Mouse (Mus musculus): ENCODE results near the gene Alox5. TPM values are rescaled to one million over a fixed set of nuclear protein-coding genes. Genes with fewer than 3 reads are reported as not detected.
A peak's percentile ranks its signal among the peaks of the same experiment; 100 is the strongest.
"Not testable (repeated sequence)": the region's sequence is repeated elsewhere in the genome, so short reads cannot be mapped to it uniquely, and the experiment has no call there.

Alox5 gene
- 14.0 and 15.1 TPM in 2 replicates for polyA plus RNA-seq (2012; rRNA removed)

- no peak for DNase-seq (ENCODE audit: low read depth)
These were observed at the start of gene Alox5 for GRCm38 (mm10) chr6:116460544-116461283. Gene Alox5, minus strand, starts transcription at chr6:116461178.

DNA sequence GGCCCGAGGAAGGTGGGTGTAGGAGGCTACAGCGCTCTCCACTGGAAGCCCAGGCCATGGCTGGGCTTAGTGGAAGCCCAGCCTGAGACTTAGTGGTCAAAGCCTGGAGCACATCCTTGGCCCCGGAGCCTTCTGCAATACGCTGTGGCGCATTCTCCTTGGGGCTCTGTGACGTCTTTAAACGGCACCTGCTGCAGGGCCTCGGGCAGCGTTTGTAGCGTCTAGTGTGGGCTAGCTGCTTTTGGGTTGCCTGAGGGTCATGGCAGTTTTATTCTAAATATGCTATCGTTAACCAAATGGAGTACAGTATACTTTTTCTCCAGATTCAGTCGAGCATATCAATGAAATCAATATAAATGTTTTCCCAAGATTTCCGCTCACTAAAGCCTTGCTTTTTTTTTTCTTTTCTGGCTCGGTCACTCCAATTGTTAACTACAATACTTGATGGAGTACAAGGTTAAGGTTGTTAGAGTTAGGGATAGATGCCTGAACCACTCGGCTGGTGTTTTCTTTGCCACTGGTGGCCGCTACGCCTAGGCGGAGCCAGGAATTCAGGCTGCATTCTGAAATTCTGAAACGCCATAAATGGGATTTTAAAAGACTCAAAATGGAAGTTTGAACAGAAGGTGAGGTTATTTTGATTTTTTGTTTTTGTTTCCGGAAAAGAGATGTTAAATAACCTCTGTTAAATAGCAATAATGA lies 45.5 kb upstream of the Alox5 start, which contains the start of gene Olfr212:
Gene Olfr212 (plus strand): TSS at position 215 of the 702 bp plus-strand sequence.
- not testable (repeated sequence) for DNase-seq (ENCODE audit: low read depth)

GRCm38 (mm10) chr6:116495960-116496359 lies 35.0 kb upstream of the Alox5 start:
- no peak for DNase-seq (ENCODE audit: low read depth)

DNA sequence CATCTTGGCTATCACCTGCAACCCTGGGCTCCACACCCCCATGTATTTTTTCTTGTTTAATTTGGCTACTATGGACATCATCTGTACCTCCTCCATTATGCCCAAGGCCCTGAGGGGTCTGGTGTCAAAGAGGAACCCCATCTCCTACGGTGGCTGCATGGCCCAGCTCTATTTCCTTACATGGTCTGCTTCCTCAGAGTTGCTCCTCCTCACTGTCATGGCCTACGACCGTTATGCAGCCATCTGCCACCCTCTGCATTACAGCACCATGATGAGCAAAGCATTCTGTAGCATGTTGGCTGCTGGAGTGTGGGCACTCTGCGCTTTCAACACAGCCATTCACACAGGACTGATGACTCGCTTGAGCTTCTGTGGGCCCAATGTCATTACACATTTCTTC lies 32.8 kb upstream of the Alox5 start:
- DNase-seq (ENCODE audit: low read depth), result no peak

DNA sequence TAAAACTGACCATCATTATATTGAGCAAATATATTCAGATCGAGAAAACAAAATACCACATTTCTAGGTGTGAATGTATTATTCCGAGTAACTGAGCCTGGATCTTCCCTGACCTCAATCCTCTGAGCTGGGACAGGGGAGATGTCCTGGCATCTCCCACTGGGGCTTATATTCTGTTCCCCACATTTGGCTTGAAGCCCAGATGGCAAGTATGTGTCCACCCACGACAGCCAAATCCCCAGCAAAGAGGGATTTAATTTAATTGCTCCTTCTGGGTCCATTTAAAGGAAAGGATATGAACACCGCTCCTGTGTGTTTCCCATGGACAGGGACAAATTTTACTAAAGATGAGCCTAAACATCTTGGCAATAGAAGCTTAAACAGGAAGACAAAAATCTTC lies 27.8 kb upstream of the Alox5 start, which contains the start of gene Olfr211:
Gene Olfr211 (plus strand): TSS at position 301 of the 400 bp plus-strand sequence.
- DNase-seq (ENCODE audit: low read depth), result no peak

DNA sequence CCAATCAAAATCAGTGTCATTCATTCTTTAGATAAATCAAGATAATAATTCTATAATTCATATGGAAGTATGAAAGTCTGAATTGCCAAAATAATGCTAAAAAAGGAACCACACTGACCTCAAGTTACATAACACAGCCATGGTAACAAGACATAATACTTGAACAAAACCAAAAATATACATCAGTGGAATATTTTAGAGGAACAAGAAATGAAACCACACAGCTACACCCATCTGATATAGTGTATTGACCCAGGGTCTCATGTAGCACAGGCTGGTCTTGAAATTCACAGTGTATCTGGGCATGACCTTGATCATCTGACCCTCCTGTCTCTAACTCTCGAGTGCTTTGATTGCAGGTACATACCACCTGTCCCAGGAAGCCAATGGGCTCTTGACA lies 25.9 kb upstream of the Alox5 start:
- no peak for DNase-seq (ENCODE audit: low read depth)

GRCm38 (mm10) chr6:116485081-116485480 lies 24.1 kb upstream of the Alox5 start:
- peak; percentile 52 for DNase-seq (ENCODE audit: low read depth)

DNA sequence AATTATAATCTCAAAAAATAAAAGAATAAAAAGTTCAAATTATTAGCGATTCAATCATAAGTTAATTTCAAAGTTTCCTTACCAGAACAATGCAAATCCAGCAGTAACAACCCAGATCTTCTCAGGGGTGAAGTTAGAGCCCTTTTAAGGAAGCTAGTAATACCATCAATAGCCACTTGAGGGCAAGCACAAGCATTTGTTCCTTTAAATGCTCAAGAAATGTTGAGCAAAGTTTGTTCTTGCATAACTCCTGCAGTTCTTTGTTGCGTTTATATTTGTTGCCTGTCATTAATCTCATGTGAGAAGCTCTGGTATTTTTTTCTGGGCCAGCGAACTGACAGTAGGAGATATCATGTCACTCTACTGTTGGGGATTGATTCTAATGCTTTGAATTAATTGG lies 7.1 kb upstream of the Alox5 start:
- DNase-seq (ENCODE audit: low read depth), result peak; percentile 14

DNA sequence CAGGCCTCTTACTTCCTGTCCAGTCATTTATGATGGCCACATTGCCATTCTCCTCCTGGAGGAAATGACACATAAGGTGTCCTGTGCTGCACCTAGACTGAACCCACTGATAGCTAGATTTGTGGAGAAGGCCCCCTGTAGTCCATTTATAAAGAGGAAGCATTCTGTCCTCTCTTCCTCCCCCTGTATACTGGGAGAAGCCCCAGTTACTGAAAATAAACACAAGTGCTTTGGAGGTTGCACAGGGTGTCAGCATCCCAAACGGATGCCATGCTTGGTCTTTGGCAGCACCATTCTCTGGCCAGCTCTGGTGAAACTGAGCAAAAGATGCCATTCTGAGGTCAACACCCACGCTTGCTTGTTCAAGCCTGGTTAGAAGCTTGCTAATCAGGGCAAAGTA lies 1.7 kb downstream of the Alox5 start:
- no peak for DNase-seq (ENCODE audit: low read depth)

GRCm38 (mm10) chr6:116458728-116459127 lies 2.2 kb downstream of the Alox5 start:
- DNase-seq (ENCODE audit: low read depth), result no peak

DNA sequence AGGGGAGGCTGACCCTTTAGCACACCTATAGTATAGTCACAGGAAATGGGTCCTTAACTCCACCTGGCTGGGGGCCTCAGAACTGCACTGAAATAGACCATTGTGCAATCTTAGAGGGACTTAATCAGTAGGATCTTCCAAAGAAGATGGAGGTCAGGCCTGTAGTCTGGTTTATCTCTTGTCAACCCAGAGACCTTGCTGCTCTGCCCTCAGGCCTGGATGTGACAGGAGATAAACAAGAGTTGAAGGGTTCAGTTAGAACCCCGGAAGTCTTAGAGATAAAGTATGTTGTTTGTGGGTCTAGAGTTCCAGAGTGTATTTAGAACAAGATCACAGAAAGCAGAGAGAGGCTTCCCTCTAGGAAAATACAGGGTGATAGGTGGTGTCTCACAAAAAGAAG lies 4.5 kb downstream of the Alox5 start:
- no peak for DNase-seq (ENCODE audit: low read depth)

DNA sequence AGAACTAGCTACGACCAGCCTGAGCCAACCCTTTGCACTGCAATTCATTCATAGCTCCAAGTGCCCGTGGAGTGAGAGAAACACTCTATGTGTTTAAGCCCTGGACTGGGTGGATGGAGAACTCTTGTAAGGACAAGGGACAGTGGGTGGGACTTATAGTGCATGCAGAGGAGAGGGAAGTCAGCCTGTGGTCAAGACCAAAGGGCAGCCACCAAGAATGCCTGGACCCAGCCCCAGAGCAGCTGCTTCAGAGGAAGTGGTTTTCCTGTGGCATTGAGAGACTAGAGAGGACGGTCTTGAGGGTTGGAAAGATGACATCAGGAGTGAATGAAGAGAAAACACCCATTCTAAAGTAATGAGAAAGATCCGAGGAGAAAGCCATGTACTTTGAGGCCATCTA lies 5.2 kb downstream of the Alox5 start:
- no peak for DNase-seq (ENCODE audit: low read depth)

DNA sequence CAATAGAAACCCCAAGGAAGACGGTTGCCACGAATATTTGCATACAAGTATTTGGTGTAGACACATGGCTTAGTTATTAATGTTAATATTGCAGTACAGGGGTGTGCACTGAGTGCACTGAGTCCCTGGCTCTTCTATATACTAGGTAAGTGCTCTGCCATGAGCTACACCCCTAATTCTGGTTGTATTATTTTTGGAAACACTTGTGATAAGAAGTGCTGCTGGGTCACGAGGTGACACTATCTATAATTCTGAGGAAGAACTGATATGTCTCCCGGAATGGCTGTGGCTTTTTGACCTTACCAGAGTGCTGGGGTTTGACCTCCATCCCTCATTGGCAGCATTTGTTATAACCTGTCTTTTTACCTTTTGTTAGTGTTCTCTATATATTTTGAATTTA lies 20.1 kb downstream of the Alox5 start:
- DNase-seq (ENCODE audit: low read depth), result no peak

- DNase-seq (ENCODE audit: low read depth), result no peak
These were observed 20.5 kb downstream of the Alox5 start for GRCm38 (mm10) chr6:116440447-116440846.

DNA sequence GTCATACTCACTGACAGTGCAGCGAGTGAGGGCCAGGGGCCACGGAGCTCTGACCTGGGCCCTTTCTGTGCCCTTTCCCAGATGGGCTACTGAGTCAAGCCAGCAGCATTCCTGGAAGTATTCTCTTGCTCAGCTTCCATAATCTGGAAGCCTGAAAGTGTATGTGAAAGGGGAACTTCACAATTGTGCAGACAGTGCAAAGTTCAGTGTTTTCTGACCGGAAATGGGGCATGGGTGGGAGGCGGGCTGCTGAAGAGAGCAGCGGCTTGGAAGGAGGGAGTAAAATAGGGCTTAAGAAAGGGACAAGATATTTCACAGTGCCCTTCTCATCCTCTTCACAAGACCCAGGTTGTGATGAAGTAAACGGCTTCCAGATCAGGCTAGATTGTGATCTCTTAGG lies 21.4 kb downstream of the Alox5 start:
- DNase-seq (ENCODE audit: low read depth), result no peak

DNA sequence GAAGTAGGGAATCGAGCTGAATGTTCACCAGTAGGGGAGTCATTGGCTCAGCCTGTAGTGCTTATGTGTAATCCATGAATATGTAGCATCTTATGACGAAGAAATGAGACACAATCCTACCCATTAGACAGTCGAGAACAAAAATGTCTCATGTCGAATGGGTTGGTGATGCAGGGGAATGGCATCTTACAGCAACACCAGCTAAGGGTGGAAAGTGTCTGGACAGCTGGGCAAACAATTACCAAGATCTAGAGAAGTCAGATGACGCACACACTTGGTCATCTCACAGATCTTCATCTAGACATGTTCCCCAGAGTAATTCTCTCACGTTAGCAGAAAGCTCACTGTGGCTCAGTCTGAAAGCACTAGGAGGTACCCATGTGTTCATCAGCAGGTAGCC lies 22.1 kb downstream of the Alox5 start:
- DNase-seq (ENCODE audit: low read depth), result no peak

GRCm38 (mm10) chr6:116428282-116428681 lies 32.7 kb downstream of the Alox5 start:
- no peak for DNase-seq (ENCODE audit: low read depth)

GRCm38 (mm10) chr6:116427552-116427951 lies 33.4 kb downstream of the Alox5 start:
- DNase-seq (ENCODE audit: low read depth), result no peak

DNA sequence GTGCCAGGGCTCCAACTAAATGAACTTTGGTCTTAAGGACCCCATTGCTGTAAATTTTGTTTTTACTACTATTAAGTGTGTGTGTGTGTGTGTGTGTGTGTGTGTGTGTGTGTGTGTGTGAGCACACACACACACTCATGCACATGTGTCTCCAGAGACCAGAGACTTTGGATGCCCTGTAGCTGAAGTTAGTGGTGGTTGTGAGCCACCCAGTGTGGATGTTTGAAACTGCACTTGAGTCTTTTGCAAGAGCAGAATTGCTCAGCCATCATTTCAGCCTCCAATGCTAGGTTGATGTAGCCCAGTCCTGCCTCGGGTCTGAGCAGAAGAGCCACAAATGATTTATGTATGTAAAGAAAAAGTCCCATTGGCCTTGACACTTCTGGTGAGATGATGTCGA lies 37.3 kb downstream of the Alox5 start:
- DNase-seq (ENCODE audit: low read depth), result no peak

DNA sequence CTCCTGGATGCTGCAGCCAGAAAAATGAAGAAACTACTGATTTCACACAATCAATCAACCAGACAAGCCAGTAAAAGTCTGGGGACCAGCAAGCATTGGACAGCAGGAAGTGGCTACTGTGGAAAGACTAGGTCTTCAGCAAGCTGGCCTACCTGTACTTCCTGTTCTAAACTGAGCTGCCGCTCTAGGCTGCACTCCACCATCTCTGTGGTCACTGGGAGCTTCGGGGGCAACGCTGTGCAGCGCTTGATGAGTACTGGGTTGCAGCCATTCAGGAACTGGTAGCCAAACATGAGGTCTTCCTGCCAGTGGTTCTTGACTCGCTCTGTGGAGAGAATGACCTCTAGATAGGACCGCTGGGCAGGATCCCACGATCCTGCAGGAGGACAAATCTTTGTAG lies 38.0 kb downstream of the Alox5 start:
- DNase-seq (ENCODE audit: low read depth), result no peak

DNA sequence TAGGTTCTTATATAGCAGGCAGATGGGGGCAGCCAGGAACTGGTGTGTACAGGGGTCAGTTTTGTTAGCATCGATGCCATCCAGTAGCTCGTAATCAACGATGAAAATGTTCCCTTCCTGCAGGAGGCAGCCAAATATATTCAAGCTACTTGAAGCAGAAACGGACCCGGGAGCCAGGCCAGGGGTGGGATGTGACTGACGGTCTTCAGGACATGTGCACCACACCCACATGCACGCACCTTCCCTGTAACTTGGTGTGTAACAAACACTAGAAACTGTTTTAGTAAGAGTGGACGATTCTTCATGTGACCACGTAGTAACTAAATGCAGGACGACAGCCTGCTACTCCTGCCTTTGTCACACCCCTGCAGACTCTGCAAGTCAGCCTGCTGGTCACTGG lies 40.7 kb downstream of the Alox5 start:
- no peak for DNase-seq (ENCODE audit: low read depth)

DNA sequence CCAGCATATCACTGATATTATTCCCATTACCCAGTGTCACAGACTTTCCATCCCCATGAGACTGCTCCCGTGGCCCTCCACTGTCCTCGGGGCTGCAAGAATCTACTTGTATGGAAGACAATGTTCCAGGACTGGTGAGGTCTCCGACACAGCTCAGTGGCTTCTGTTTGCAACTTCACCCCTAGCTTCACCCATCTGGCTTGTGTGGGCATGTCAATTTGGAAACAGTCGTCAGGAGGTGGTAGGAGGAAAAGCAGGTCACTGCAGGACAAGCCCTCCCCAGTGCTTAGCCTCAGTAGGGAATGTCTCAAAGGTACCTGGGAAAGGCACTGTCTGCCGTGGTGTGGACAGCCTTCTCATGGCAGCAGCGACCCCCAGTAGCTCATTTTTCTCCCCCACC lies 41.3 kb downstream of the Alox5 start:
- DNase-seq (ENCODE audit: low read depth), result peak; percentile 66

- DNase-seq (ENCODE audit: low read depth), result no peak
These were observed 42.5 kb downstream of the Alox5 start for GRCm38 (mm10) chr6:116418487-116418886.

Data from gonadal fat pad, adult 2 months (tissue).